Mouse (Mus musculus) neural tube, embryonic 12.5 days (tissue): ENCODE measurements around the gene Popdc3. TPM values are rescaled to one million over a fixed set of nuclear protein-coding genes. Genes with fewer than 3 reads are reported as not detected.
"Not testable (repeated sequence)": the region's sequence is repeated elsewhere in the genome, so short reads cannot be mapped to it uniquely, and the experiment has no call there.

Source experiments
- ATAC-seq: fragments of 200-750 bp; cut with Nextera tagmentation; 2 replicates; pipeline ENCODE4 v1.8.0; 2017; ENCODE audit warnings: low read depth, mild to moderate bottlenecking, moderate TSS enrichment, moderate library complexity; ENCODE audit not compliant: low FRiP score
- H3K27ac ChIP-seq: fragments of 300-500 bp; sonication (generic); 2 replicates; pipeline ENCODE4 v1.5.1; 2016
- H3K27me3 ChIP-seq: fragments of 300-500 bp; sonication (generic); replicated peaks from 2 replicates; pipeline ENCODE4 v1.6.1; 2016; ENCODE audit warnings: mild to moderate bottlenecking
- H3K36me3 ChIP-seq: fragments of 300-500 bp; sonication (generic); 2 replicates; pipeline ENCODE4 v1.6.1; 2016; ENCODE audit warnings: mild to moderate bottlenecking
- H3K4me1 ChIP-seq: fragments of 300-500 bp; sonication (generic); 2 replicates; pipeline ENCODE4 v1.6.1; 2016
- H3K4me2 ChIP-seq: fragments of 300-500 bp; sonication (generic); replicated peaks from 2 replicates; pipeline ENCODE4 v1.6.1; 2016; ENCODE audit warnings: mild to moderate bottlenecking
- H3K4me3 ChIP-seq: fragments of 300-500 bp; sonication (generic); 2 replicates; pipeline ENCODE4 v1.5.1; 2016
- H3K9ac ChIP-seq: fragments of 300-500 bp; sonication (generic); 2 replicates; pipeline ENCODE4 v1.6.1; 2016; ENCODE audit warnings: mild to moderate bottlenecking
- H3K9me3 ChIP-seq: fragments of 300-500 bp; sonication (generic); 2 replicates; pipeline ENCODE4 v1.6.1; 2016; ENCODE audit warnings: mild to moderate bottlenecking
- WGBS: fragments of 180-500 bp; shearing (Covaris S2); methylation state at CpG from one replicate; pipeline ENCODE4 v1.1.7; 2016; 5-methylcytosine and 5-hydroxymethylcytosine counted together
- polyA plus RNA-seq: library from polyadenylated mRNA; unstranded; fragments of >200 nt; fragmentation: Nextera tagmentation; extraction: Ambion mirVana; gene quantifications from 2 replicates; pipeline ENCODE4 v1.2.1, GENCODE M21; 2016

Gene Popdc3
- polyA plus RNA-seq, 1 experiment from 2014 or later: 0.81 TPM

DNA sequence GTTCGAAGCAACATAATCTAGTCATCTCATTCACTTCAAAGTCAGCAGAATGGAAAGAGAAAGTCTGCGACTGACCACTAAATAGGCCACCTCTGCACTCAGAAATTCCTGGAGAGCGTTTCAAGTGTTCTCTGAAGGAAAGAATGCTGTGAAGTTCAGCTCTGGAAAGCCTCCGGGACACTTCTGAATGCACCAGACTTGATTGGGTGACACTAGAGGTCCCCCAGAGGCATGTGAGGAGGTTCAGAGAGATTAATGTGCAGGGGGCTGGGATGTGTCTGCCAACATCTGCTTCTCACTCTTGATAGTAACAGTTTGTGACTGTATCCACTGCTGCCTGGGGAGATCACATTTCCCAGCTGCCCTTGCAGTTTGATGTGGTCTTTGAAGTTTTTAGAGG lies 52.1 kb downstream of the Popdc3 start:
- Histone ChIP-seq H3K9me3 (no peaks in the 10 kb centered on the region), H3K4me3 (no peak overlapping the region), H3K36me3 (no peaks in the 10 kb centered on the region), H3K27ac (no peak overlapping the region), H3K27me3 (no peaks in the 10 kb centered on the region), H3K9ac (no peak overlapping the region), H3K4me1 (peaks cover 11% of the 10 kb centered on the region), H3K4me2 (no peak overlapping the region)
- ATAC-seq: no peak
- 40% methylated on average over 4 of the region's 4 CpGs for WGBS

- H3K9me3 ChIP-seq: no peaks in the 10 kb centered on the region
- no peak overlapping the region for H3K4me2 ChIP-seq
- H3K4me3 ChIP-seq: no peak overlapping the region
- no peak overlapping the region for H3K9ac ChIP-seq
- no peak for ATAC-seq
- H3K27me3 ChIP-seq: no peaks in the 10 kb centered on the region
- 83% methylated on average over 6 of the region's 6 CpGs for WGBS
- H3K36me3 ChIP-seq: no peaks in the 10 kb centered on the region
- H3K27ac ChIP-seq: no peak overlapping the region
- H3K4me1 ChIP-seq: peaks cover 11% of the 10 kb centered on the region
These were observed 55.5 kb downstream of the Popdc3 start for GRCm38 (mm10) chr10:45233351-45233750.

GRCm38 (mm10) chr10:45236304-45236703 lies 58.4 kb downstream of the Popdc3 start:
- Histone ChIP-seq H3K27me3 (no peaks in the 10 kb centered on the region), H3K4me3 (no peak overlapping the region), H3K36me3 (no peaks in the 10 kb centered on the region), H3K4me1 (no peaks in the 10 kb centered on the region), H3K9ac (no peak overlapping the region), H3K9me3 (no peaks in the 10 kb centered on the region), H3K4me2 (no peak overlapping the region), H3K27ac (no peak overlapping the region)
- WGBS: 74% methylated on average over 3 of the region's 3 CpGs
- ATAC-seq: no peak

- no peaks in the 10 kb centered on the region for H3K36me3 ChIP-seq
- no peaks in the 10 kb centered on the region for H3K4me1 ChIP-seq
- H3K27ac ChIP-seq: no peak overlapping the region
- H3K9ac ChIP-seq: no peak overlapping the region
- WGBS: 74% methylated on average over 4 of the region's 5 CpGs
- ATAC-seq: no peak
- no peaks in the 10 kb centered on the region for H3K9me3 ChIP-seq
- no peak overlapping the region for H3K4me3 ChIP-seq
- no peaks in the 10 kb centered on the region for H3K27me3 ChIP-seq
- no peak overlapping the region for H3K4me2 ChIP-seq
These were observed 59.6 kb downstream of the Popdc3 start for GRCm38 (mm10) chr10:45237492-45237891.

GRCm38 (mm10) chr10:45260477-45260876 lies 82.6 kb downstream of the Popdc3 start:
- Histone ChIP-seq H3K4me1 (no peaks in the 10 kb centered on the region), H3K4me3 (no peak overlapping the region), H3K4me2 (no peak overlapping the region), H3K36me3 (no peaks in the 10 kb centered on the region), H3K9me3 (peaks cover 7% of the 10 kb centered on the region; the same call in 1 of the 2 replicates), H3K9ac (no peak overlapping the region), H3K27me3 (no peaks in the 10 kb centered on the region), H3K27ac (no peak overlapping the region)
- ATAC-seq: no peak
- WGBS: 82% methylated on average over 1 of the region's 1 CpGs

GRCm38 (mm10) chr10:45262126-45262525 lies 84.2 kb downstream of the Popdc3 start:
- Histone ChIP-seq H3K27me3 (no peaks in the 10 kb centered on the region), H3K4me3 (no peak overlapping the region), H3K9ac (no peak overlapping the region), H3K4me1 (no peaks in the 10 kb centered on the region), H3K4me2 (no peak overlapping the region), H3K27ac (no peak overlapping the region), H3K9me3 (no peaks in the 10 kb centered on the region), H3K36me3 (no peaks in the 10 kb centered on the region)
- ATAC-seq: no peak
- 87% methylated on average over 3 of the region's 3 CpGs for WGBS

GRCm38 (mm10) chr10:45276499-45276898 lies 98.6 kb downstream of the Popdc3 start:
- Histone ChIP-seq H3K4me1 (no peaks in the 10 kb centered on the region), H3K9ac (no peak overlapping the region), H3K4me2 (no peak overlapping the region), H3K4me3 (no peak overlapping the region), H3K27me3 (no peaks in the 10 kb centered on the region), H3K27ac (no peak overlapping the region), H3K9me3 (0 out of 2 replicates have a peak, but pooled peaks cover 3% of the 10 kb centered on the region), H3K36me3 (no peaks in the 10 kb centered on the region)
- 49% methylated on average over 3 of the region's 3 CpGs for WGBS
- no peak for ATAC-seq

GRCm38 (mm10) chr10:45276995-45277394 lies 99.1 kb downstream of the Popdc3 start:
- 88% methylated on average over 5 of the region's 5 CpGs for WGBS
- Histone ChIP-seq H3K36me3 (no peaks in the 10 kb centered on the region), H3K4me1 (no peaks in the 10 kb centered on the region), H3K27ac (no peak overlapping the region), H3K9me3 (no peaks in the 10 kb centered on the region), H3K4me3 (no peak overlapping the region), H3K4me2 (no peak overlapping the region), H3K27me3 (no peaks in the 10 kb centered on the region), H3K9ac (no peak overlapping the region)
- no peak for ATAC-seq

GRCm38 (mm10) chr10:45285651-45286050 lies 107.8 kb downstream of the Popdc3 start:
- H3K4me3 ChIP-seq: no peak overlapping the region
- no peak for ATAC-seq
- no peak overlapping the region for H3K27ac ChIP-seq
- H3K4me2 ChIP-seq: no peak overlapping the region
- H3K4me1 ChIP-seq: peaks cover 4% of the 10 kb centered on the region; the same call in 1 of the 2 replicates
- no peak overlapping the region for H3K9ac ChIP-seq
- peaks cover 16% of the 10 kb centered on the region for H3K27me3 ChIP-seq
- no peaks in the 10 kb centered on the region for H3K9me3 ChIP-seq
- 85% methylated on average over 5 of the region's 5 CpGs for WGBS
- no peaks in the 10 kb centered on the region for H3K36me3 ChIP-seq

GRCm38 (mm10) chr10:45288351-45288750 lies 110.5 kb downstream of the Popdc3 start:
- H3K27ac ChIP-seq: no peak overlapping the region
- H3K9ac ChIP-seq: no peak overlapping the region
- peaks cover 4% of the 10 kb centered on the region; the same call in 1 of the 2 replicates for H3K4me1 ChIP-seq
- peaks cover 19% of the 10 kb centered on the region for H3K27me3 ChIP-seq
- no peaks in the 10 kb centered on the region for H3K36me3 ChIP-seq
- no peaks in the 10 kb centered on the region for H3K9me3 ChIP-seq
- ATAC-seq: no peak
- no peak overlapping the region for H3K4me3 ChIP-seq
- WGBS: 56% methylated on average over 7 of the region's 7 CpGs
- H3K4me2 ChIP-seq: no peak overlapping the region

DNA sequence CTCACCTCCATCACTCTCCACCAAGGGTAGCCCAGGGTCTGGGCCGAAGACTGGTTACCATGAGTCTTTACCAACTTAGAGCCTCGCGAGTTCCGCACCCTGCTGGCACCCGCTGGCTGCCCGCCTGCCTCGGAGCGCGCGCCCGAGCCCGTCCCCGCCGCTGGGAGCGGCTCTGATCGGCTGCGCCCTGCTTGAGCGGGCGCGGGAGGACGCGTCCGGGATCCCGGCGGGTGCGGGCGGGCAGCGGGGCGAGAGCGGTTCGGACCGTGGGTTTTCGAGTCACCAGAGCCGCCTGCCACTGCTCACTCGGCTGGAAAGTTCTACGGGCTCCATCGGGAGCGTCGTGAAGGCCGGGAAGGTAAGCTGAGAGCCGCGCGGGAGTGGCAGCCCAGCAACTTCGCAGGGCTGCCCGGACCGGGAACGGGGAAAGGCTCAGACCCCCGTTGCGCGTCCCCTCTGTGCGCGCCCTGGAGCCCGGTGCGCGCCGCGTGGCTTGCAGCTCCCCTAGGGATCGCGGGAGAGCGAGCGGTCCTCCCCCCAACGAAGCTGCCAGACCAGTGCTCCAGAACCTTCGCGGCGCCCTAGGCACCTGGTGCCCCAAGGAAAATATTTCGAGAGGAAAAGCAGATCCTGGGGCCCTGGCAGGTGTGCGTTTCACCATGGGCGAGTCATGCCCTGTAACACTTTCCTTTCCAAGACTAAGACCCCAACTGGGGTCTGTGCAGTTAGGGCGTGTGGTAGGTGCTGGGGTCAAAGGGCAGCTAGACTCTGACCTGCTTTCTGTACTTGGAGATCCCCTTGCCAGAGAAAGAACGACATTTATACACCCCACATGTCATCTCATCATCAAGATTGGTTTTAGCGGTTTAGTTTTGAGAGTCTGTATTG lies 111.6 kb downstream of the Popdc3 start:
- peaks cover 4% of the 10 kb centered on the region; the same call in 1 of the 2 replicates for H3K4me1 ChIP-seq
- H3K27ac ChIP-seq: no peak overlapping the region
- no peaks in the 10 kb centered on the region for H3K9me3 ChIP-seq
- H3K9ac ChIP-seq: peak overlapping the region; percentile 56
- H3K4me2 ChIP-seq: peak overlapping the region; percentile 97
- H3K36me3 ChIP-seq: no peaks in the 10 kb centered on the region
- H3K27me3 ChIP-seq: peaks cover 19% of the 10 kb centered on the region
- peak overlapping the region; percentile 54 for H3K4me3 ChIP-seq
- ATAC-seq: peak; percentile 82
- 2% methylated on average over 71 of the region's 71 CpGs for WGBS

DNA sequence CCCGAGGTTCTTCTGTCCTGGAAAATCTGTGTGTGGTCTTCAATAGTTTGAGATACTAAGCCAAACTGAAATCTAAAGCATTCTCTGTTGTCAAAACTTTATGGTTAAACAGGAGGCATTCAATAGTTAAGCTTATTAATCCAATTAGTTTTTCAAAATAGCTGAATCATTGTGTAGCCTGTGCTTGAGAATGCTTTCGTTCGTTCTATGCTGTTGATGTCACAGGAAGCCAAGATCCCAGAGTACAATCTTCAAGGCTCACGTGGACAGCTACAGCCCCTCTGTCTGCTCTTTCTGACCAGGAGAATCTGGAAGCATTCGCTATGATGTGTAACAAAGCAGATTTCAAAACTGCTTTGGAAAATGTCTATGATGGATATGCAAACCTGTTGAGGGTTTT lies 112.7 kb downstream of the Popdc3 start:
- no peak overlapping the region for H3K4me3 ChIP-seq
- H3K9ac ChIP-seq: no peak overlapping the region
- no peak overlapping the region for H3K4me2 ChIP-seq
- no peaks in the 10 kb centered on the region for H3K36me3 ChIP-seq
- H3K27me3 ChIP-seq: peaks cover 19% of the 10 kb centered on the region
- H3K4me1 ChIP-seq: peaks cover 4% of the 10 kb centered on the region; the same call in 1 of the 2 replicates
- no peaks in the 10 kb centered on the region for H3K9me3 ChIP-seq
- no peak overlapping the region for H3K27ac ChIP-seq
- no peak for ATAC-seq
- 78% methylated on average over 5 of the region's 5 CpGs for WGBS

GRCm38 (mm10) chr10:45292159-45292558 lies 114.3 kb downstream of the Popdc3 start:
- H3K4me2 ChIP-seq, H3K4me3 ChIP-seq, H3K36me3 ChIP-seq, H3K9ac ChIP-seq, H3K27ac ChIP-seq, H3K9me3 ChIP-seq, ATAC-seq, H3K4me1 ChIP-seq: not testable (repeated sequence)
- WGBS: 78% methylated on average over 4 of the region's 4 CpGs
- peaks cover 19% of the 10 kb centered on the region for H3K27me3 ChIP-seq
